Mouse (Mus musculus): Measurements from ENCODE around the gene Tlr12. TPM values are rescaled to one million over a fixed set of nuclear protein-coding genes. Genes with fewer than 3 reads are reported as not detected.
"Not testable (repeated sequence)": the region's sequence is repeated elsewhere in the genome, so short reads cannot be mapped to it uniquely, and the experiment has no call there.

Tlr12 gene
- polyA plus RNA-seq, 2 experiments from 2014 or later: 2.0 to 6.1 TPM

DNA sequence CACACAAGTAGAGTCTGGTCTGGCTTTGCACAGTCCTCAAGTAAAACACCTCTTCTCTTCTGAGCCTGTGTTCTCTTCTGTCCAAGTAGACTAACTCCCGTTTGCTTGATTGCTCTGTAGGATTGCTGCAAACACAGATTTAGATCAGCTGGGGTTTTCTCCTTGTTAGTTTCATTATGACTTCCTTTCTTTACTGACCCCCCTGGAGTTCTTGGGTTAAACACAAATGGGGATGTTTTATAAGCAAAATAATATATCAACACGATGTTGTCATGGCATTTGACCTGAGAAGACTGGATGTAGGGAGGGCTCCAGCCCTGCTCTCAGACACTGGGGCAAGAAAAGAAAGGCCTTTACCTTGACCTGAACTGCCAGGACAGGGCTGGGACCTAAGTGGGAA lies 544 bp upstream of the Tlr12 start:
- ATAC-seq: peak; percentile 6

DNA sequence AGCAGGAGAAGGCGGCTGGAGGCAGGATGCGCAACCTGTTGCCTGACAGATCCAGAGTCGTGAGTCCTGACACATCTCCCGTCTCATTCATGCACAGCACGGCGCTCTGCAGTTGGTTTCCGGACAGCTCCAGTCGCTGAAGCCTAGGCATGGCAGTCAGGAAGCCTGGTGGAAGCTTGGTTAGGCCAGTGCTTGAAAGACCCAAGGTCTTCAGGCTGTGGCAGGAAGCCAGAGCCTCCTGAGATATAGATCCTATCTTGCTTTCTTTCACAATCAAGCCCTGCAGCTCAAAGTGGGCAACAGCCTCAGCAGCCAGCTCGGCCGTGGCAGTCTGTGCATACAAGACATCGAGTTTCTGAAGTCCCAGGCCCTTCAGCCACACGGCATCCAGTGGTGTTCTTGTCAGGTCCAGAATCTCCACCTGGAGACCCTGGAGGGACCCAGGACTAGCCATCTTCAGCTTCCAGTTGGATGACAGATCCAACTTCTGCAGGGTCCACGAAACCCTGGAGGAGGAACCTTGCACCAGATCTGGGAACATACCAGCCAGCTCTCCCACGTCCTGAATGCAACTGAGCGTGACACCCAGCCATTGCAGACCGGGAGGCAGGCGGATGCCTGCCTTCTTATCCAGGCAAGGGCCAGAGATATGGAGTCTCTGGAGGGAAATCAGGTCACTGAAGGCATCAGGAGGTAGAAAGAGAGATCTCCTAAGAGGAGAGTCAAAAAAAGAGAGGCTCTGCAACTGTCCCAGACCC lies 877 bp downstream of the Tlr12 start:
- ATAC-seq: peak; percentile 34

- peak; percentile 15 for ATAC-seq
Measured at GRCm38 (mm10) chr4:128615761-128616160, 2.7 kb downstream of the Tlr12 start.

GRCm38 (mm10) chr4:128613326-128613725 lies 5.1 kb downstream of the Tlr12 start:
- ATAC-seq: no peak

DNA sequence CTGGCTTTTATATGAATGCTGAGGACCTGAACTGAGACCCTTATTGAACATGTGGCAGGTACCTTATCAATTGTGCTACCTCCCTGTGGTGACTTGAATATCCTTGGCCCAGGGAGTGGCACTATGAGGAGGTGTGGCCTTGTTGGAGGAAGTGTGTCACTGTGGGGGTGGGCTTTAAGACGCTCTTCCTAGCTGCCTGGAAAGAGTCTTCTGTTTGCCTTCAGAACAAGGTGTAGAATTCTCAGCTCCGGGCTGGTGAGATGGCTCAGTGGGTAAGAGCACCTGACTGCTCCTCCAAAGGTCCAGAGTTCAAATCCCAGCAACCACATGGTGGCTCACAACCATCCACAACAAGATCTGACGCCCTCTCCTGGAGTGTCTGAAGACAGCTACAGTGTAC lies 6.7 kb downstream of the Tlr12 start:
- ATAC-seq: not testable (repeated sequence)

- ATAC-seq: no peak
Measured at GRCm38 (mm10) chr4:128610706-128611105, 7.7 kb downstream of the Tlr12 start.

- ATAC-seq: peak; percentile 98
Measured at GRCm38 (mm10) chr4:128609925-128610402, 8.5 kb downstream of the Tlr12 start, which contains the start of gene Zscan20. Gene Zscan20 (minus strand): TSS chr4:128610098.

DNA sequence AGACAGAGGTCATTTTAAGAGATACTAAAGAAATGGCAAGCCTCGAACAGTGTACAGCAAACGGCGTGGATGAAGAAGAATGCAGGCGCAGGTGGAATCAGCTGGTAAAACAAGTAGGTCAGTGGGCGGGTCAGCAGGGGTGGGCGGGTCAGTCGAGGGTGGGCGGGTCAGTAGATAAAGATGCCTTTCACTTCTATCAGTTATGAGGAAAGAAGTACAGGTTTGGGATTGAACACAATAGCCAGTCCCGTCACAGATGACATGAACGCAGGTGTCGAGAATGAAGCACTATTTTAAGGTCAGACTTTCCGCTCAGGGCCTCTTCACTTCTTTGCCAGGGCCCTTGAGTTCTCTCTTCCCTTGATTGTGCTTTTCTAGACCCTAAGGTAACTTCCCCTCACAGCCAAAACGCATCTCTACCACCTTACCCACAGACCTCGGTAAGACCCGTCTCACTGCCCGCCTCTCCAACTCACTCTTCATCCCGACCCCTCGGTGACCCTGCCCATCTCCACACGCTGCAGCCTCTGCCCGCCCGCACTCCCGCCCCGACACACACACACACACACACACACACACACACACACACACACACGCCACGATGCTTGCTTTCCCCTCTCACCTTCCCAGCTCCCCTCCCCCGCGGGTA lies 9.0 kb downstream of the Tlr12 start:
- no peak for ATAC-seq

- no peak for ATAC-seq
Measured at GRCm38 (mm10) chr4:128607661-128608060, 10.8 kb downstream of the Tlr12 start.

DNA sequence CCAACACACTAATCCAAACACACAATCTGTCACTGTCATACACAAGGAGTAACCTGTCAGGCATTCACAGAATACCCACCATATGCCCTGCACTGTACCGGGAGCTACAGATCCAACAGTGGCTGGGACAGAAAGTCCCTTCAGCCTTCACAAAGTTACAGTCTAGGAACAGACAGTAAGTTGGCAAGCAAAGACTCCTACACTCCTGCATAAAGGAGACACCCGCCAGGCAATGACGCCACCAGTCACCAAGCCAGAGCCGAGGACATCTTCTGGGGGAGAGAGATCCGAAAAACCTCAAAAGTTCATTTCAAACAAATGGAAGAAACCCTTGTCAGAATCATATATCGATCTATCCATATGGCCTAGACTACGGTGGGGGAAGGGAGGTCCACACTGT lies 11.8 kb downstream of the Tlr12 start:
- no peak for ATAC-seq

DNA sequence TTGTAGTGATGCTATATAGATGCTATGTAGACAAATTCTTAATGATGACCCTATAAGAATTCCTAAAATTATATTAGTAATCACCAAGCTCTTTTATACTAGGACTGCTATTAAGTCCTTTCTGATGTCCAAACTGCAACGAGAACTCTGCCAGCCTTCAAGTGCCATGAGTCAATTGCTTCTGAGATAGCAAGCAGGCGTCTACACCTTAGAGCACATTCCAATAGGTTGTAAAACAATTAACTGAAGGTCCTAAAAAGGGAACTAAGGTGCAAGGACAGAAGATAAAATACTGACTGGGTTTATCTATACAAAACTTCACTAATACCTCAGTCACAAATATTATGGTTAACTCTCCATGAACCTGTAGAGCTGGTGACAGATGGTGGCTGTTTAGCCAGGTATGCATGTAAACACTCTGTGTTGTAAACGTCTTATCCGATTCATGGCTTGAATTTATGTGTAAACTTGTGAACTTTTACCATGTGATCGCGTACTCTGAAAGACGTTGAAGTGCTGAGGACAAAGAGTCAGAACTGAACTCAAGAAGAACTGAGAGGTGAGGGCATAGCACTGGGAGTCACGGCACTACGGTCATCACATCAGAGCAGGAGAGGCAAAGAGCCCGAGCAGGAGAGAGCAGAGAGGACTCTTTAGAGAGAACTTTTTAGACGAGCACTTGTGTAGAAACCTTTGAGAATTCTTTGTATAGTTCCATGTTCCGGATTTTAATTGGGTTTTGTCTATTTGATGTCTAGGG lies 20.4 kb downstream of the Tlr12 start:
- no peak for ATAC-seq

- ATAC-seq: peak; percentile 71
Measured at GRCm38 (mm10) chr4:128594062-128594461, 24.4 kb downstream of the Tlr12 start.

- ATAC-seq: no peak
Measured at GRCm38 (mm10) chr4:128593286-128593685, 25.1 kb downstream of the Tlr12 start.

GRCm38 (mm10) chr4:128579182-128579581 lies 39.2 kb downstream of the Tlr12 start:
- no peak for ATAC-seq

- no peak for ATAC-seq
Measured at GRCm38 (mm10) chr4:128575811-128576210, 42.6 kb downstream of the Tlr12 start.

Other genes starting within 250 kb of the Tlr12 start
- gene Zscan20, start 8.5 kb downstream of the Tlr12 start, polyA plus RNA-seq (2017; shearing (Covaris generic)): 1 to 10 TPM; 3.1 TPM
- gene Phc2, start 36.1 kb upstream of the Tlr12 start, polyA plus RNA-seq (2017; shearing (Covaris generic)): 10 to 100 TPM; 13.1 to 14.1 TPM
- under 1 TPM; 0.18 to 0.22 TPM for gene A3galt2, start 136.7 kb upstream of the Tlr12 start, polyA plus RNA-seq (2017; shearing (Covaris generic))
- 1 to 10 TPM; 8.3 to 8.4 TPM for gene Zfp362, start 187.4 kb upstream of the Tlr12 start, polyA plus RNA-seq (2017; shearing (Covaris generic))

All from CD4-positive, CD25-positive, alpha-beta regulatory T cell, adult 4 months (primary cell).